Mouse (Mus musculus): ENCODE measurements around the gene Asb6.
A peak's percentile ranks its signal among the peaks of the same experiment; 100 is the strongest.

DNA sequence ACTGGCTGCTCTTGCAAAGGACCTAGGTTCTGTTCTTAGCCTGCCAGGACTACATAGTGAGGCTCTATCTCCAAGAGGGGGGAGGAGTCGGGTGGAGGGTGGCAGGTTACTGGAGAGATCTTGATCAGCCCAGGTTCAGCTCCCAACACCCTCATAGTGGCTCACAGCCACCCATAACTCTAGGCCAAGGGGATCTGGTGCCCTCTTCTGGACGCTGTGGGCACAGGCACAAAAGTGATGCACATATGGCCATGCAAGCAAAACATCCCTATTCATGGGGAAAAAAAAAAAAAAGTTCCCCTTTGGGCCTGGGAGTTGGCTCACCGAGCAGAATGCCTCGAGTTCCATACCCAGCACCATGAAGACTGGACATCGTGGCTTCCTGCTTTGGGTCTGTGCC lies 818 bp downstream of the Asb6 start:
- peak; percentile 83 for TF ChIP-seq CTCF (IDR thresholded peaks at IDR 0.05; ENCODE audit: control insufficient read depth, insufficient read depth, low read length)
- no peak for TF ChIP-seq POLR2A (IDR thresholded peaks at IDR 0.05; ENCODE audit: borderline replicate concordance, control insufficient read depth, low read depth, low read length)
